Mouse (Mus musculus): ENCODE data around the gene Rft1. TPM values are rescaled to one million over a fixed set of nuclear protein-coding genes. Genes with fewer than 3 reads are reported as not detected.

Rft1 gene
- total and polyA plus RNA-seq, 2 experiments from 2014 or later = 9.6 to 18.4 TPM

GRCm38 (mm10) chr14:30638009-30638408 is 16.2 kb upstream of the Rft1 start:
- no peak overlapping the region for H3K27ac ChIP-seq (ENCODE audit: low read depth, low read length)
- WGBS = 82% methylated on average over 4 of the region's 4 CpGs
- DNase-seq = no peak

GRCm38 (mm10) chr14:30638686-30639085 is 15.5 kb upstream of the Rft1 start:
- no peaks in the 10 kb centered on the region for H3K9me3 ChIP-seq (ENCODE audit: low read length)
- H3K4me2 ChIP-seq (ENCODE audit: low read depth) = no peak overlapping the region
- H3K27me3 ChIP-seq (ENCODE audit: insufficient read depth, low read length) = no peaks in the 10 kb centered on the region
- H3K36me3 ChIP-seq (ENCODE audit: insufficient read depth) = no peaks in the 10 kb centered on the region
- no peak overlapping the region for H3K4me3 ChIP-seq (ENCODE audit: low read depth, low read length)
- no peak for TF ChIP-seq CTCF (IDR thresholded peaks at IDR 0.05; ENCODE audit: low read depth)
- H3K9ac ChIP-seq = no peak overlapping the region
- H3K27ac ChIP-seq (ENCODE audit: low read depth, low read length) = no peak overlapping the region
- DNase-seq (no peak), ATAC-seq (no peak)
- H3K4me1 ChIP-seq (ENCODE audit: insufficient read depth) = no peaks in the 10 kb centered on the region
- WGBS = 87% methylated on average over 4 of the region's 4 CpGs

More at GRCm38 (mm10) chr14:30638009-30638408, 16.2 kb upstream of the Rft1 start:
- Histone ChIP-seq H3K27me3 (ENCODE audit: insufficient read depth, low read length) (no peaks in the 10 kb centered on the region), H3K9me3 (ENCODE audit: low read length) (no peaks in the 10 kb centered on the region), H3K9ac (no peak overlapping the region), H3K4me2 (ENCODE audit: low read depth) (no peak overlapping the region), H3K36me3 (ENCODE audit: insufficient read depth) (no peaks in the 10 kb centered on the region), H3K4me1 (ENCODE audit: insufficient read depth) (no peaks in the 10 kb centered on the region), H3K4me3 (ENCODE audit: low read depth, low read length) (no peak overlapping the region)
- ATAC-seq = no peak
- TF ChIP-seq CTCF (IDR thresholded peaks at IDR 0.05; ENCODE audit: low read depth) = no peak

- no peak overlapping the region for H3K27ac ChIP-seq (ENCODE audit: low read depth, low read length)
- ATAC-seq (no peak), DNase-seq (no peak)
- no peak overlapping the region for H3K9ac ChIP-seq
- no peaks in the 10 kb centered on the region for H3K27me3 ChIP-seq (ENCODE audit: insufficient read depth, low read length)
- H3K36me3 ChIP-seq (ENCODE audit: insufficient read depth) = no peaks in the 10 kb centered on the region
- no peak for TF ChIP-seq CTCF (IDR thresholded peaks at IDR 0.05; ENCODE audit: low read depth)
- no peaks in the 10 kb centered on the region for H3K9me3 ChIP-seq (ENCODE audit: low read length)
- H3K4me2 ChIP-seq (ENCODE audit: low read depth) = no peak overlapping the region
- no peak overlapping the region for H3K4me3 ChIP-seq (ENCODE audit: low read depth, low read length)
- WGBS = 46% methylated on average over 2 of the region's 2 CpGs
- H3K4me1 ChIP-seq (ENCODE audit: insufficient read depth) = no peaks in the 10 kb centered on the region
Measured at GRCm38 (mm10) chr14:30641748-30642147, 12.4 kb upstream of the Rft1 start.

- H3K9ac ChIP-seq = no peak overlapping the region
- H3K27me3 ChIP-seq (ENCODE audit: insufficient read depth, low read length) = no peaks in the 10 kb centered on the region
- no peaks in the 10 kb centered on the region for H3K36me3 ChIP-seq (ENCODE audit: insufficient read depth)
- DNase-seq (no peak), ATAC-seq (no peak)
- H3K4me1 ChIP-seq (ENCODE audit: insufficient read depth) = no peaks in the 10 kb centered on the region
- 92% methylated on average over 2 of the region's 2 CpGs for WGBS
- H3K9me3 ChIP-seq (ENCODE audit: low read length) = no peaks in the 10 kb centered on the region
- H3K4me3 ChIP-seq (ENCODE audit: low read depth, low read length) = no peak overlapping the region
- no peak for TF ChIP-seq CTCF (IDR thresholded peaks at IDR 0.05; ENCODE audit: low read depth)
- no peak overlapping the region for H3K4me2 ChIP-seq (ENCODE audit: low read depth)
- H3K27ac ChIP-seq (ENCODE audit: low read depth, low read length) = no peak overlapping the region
Measured at GRCm38 (mm10) chr14:30644026-30644425, 10.1 kb upstream of the Rft1 start.

GRCm38 (mm10) chr14:30645066-30645465 is 9.1 kb upstream of the Rft1 start:
- H3K4me1 ChIP-seq (ENCODE audit: insufficient read depth) = no peaks in the 10 kb centered on the region
- no peak overlapping the region for H3K4me3 ChIP-seq (ENCODE audit: low read depth, low read length)
- no peak overlapping the region for H3K9ac ChIP-seq
- ATAC-seq (no peak), DNase-seq (no peak)
- TF ChIP-seq CTCF (IDR thresholded peaks at IDR 0.05; ENCODE audit: low read depth) = no peak
- WGBS = 71% methylated on average over 8 of the region's 8 CpGs
- H3K36me3 ChIP-seq (ENCODE audit: insufficient read depth) = no peaks in the 10 kb centered on the region
- H3K9me3 ChIP-seq (ENCODE audit: low read length) = no peaks in the 10 kb centered on the region
- H3K4me2 ChIP-seq (ENCODE audit: low read depth) = no peak overlapping the region
- H3K27me3 ChIP-seq (ENCODE audit: insufficient read depth, low read length) = no peaks in the 10 kb centered on the region
- H3K27ac ChIP-seq (ENCODE audit: low read depth, low read length) = no peak overlapping the region

- DNase-seq (no peak), ATAC-seq (no peak)
- 69% methylated on average over 1 of the region's 1 CpGs for WGBS
- Histone ChIP-seq H3K27me3 (ENCODE audit: insufficient read depth, low read length) (no peaks in the 10 kb centered on the region), H3K27ac (ENCODE audit: low read depth, low read length) (no peak overlapping the region), H3K9me3 (ENCODE audit: low read length) (no peaks in the 10 kb centered on the region), H3K4me1 (ENCODE audit: insufficient read depth) (no peaks in the 10 kb centered on the region), H3K36me3 (ENCODE audit: insufficient read depth) (no peaks in the 10 kb centered on the region), H3K9ac (no peak overlapping the region), H3K4me2 (ENCODE audit: low read depth) (no peak overlapping the region), H3K4me3 (ENCODE audit: low read depth, low read length) (no peak overlapping the region)
- no peak for TF ChIP-seq CTCF (IDR thresholded peaks at IDR 0.05; ENCODE audit: low read depth)
Measured at GRCm38 (mm10) chr14:30646486-30646885, 7.7 kb upstream of the Rft1 start.

GRCm38 (mm10) chr14:30648478-30648877 is 5.7 kb upstream of the Rft1 start:
- DNase-seq (no peak), ATAC-seq (no peak)
- Histone ChIP-seq H3K9ac (no peak overlapping the region), H3K36me3 (ENCODE audit: insufficient read depth) (no peaks in the 10 kb centered on the region), H3K27me3 (ENCODE audit: insufficient read depth, low read length) (no peaks in the 10 kb centered on the region), H3K4me1 (ENCODE audit: insufficient read depth) (no peaks in the 10 kb centered on the region), H3K27ac (ENCODE audit: low read depth, low read length) (no peak overlapping the region), H3K9me3 (ENCODE audit: low read length) (no peaks in the 10 kb centered on the region), H3K4me3 (ENCODE audit: low read depth, low read length) (no peak overlapping the region), H3K4me2 (ENCODE audit: low read depth) (no peak overlapping the region)
- no peak for TF ChIP-seq CTCF (IDR thresholded peaks at IDR 0.05; ENCODE audit: low read depth)
- 53% methylated on average over 3 of the region's 3 CpGs for WGBS

GRCm38 (mm10) chr14:30649745-30650144 is 4.4 kb upstream of the Rft1 start:
- TF ChIP-seq CTCF (IDR thresholded peaks at IDR 0.05; ENCODE audit: low read depth) = no peak
- Histone ChIP-seq H3K27me3 (ENCODE audit: insufficient read depth, low read length) (no peaks in the 10 kb centered on the region), H3K9ac (no peak overlapping the region), H3K4me3 (ENCODE audit: low read depth, low read length) (no peak overlapping the region), H3K4me2 (ENCODE audit: low read depth) (no peak overlapping the region), H3K4me1 (ENCODE audit: insufficient read depth) (peaks cover under 1% of the 10 kb centered on the region; the same call in 1 of the 2 replicates), H3K36me3 (ENCODE audit: insufficient read depth) (no peaks in the 10 kb centered on the region), H3K27ac (ENCODE audit: low read depth, low read length) (no peak overlapping the region), H3K9me3 (ENCODE audit: low read length) (no peaks in the 10 kb centered on the region)
- 70% methylated on average over 8 of the region's 8 CpGs for WGBS
- no peak for DNase-seq
- ATAC-seq = no peak
